Mouse (Mus musculus) embryonic facial prominence, embryonic 10.5 days (tissue): ENCODE measurements at regions not wholly inside any gene's neighbourhood (a gene's known extent, or its start where the extent isn't known, plus 50 kb on each side); places are given as distances from the start of the nearest gene placed in this dataset. TPM values are rescaled to one million over a fixed set of nuclear protein-coding genes. Genes with fewer than 3 reads are reported as not detected.

Experiments
- microRNA-seq: library from miRNA; unstranded; fragments of <30 nt; microRNA quantifications from one replicate; pipeline ENCODE4, GENCODE M21; 2017

Small RNA genes lying in the stretch of these regions (microRNA-seq; reads per million reads assigned to microRNA genes)
- not detected for gene Gm25950
